Mouse (Mus musculus) megakaryocyte, embryonic 14.5 days (primary cell): ENCODE measurements at regions not wholly inside any gene's neighbourhood (a gene's known extent, or its start where the extent isn't known, plus 50 kb on each side); places are given as distances from the start of the nearest gene placed in this dataset.

ENCODE experiments used
- FLI1 ChIP-seq: IDR thresholded peaks from 2 replicates; pipeline ENCODE4 v1.6.1; 2012; ENCODE audit warnings: low read length, inconsistent platforms, mixed read lengths
- GATA1 ChIP-seq: IDR thresholded peaks from 3 replicates; pipeline ENCODE4 v1.6.1; 2012; ENCODE audit warnings: mixed read lengths, low read length, inconsistent platforms, borderline replicate concordance

GRCm38 (mm10) chr13:46042224-46042623 lies 77.4 kb upstream of the Atxn1 start:
- TF ChIP-seq GATA1, result no peak
- TF ChIP-seq FLI1, result no peak
